Mouse (Mus musculus) layer of hippocampus, adult 9-10 months (tissue): ENCODE measurements around the gene Sh3d21.
"Not testable (repeated sequence)": the region's sequence is repeated elsewhere in the genome, so short reads cannot be mapped to it uniquely, and the experiment has no call there.

Experiments
- DNase-seq: peaks from one replicate; pipeline ENCODE4 v3.0.0; 2022; ENCODE audit warnings: low spot score

Sh3d21 gene

DNA sequence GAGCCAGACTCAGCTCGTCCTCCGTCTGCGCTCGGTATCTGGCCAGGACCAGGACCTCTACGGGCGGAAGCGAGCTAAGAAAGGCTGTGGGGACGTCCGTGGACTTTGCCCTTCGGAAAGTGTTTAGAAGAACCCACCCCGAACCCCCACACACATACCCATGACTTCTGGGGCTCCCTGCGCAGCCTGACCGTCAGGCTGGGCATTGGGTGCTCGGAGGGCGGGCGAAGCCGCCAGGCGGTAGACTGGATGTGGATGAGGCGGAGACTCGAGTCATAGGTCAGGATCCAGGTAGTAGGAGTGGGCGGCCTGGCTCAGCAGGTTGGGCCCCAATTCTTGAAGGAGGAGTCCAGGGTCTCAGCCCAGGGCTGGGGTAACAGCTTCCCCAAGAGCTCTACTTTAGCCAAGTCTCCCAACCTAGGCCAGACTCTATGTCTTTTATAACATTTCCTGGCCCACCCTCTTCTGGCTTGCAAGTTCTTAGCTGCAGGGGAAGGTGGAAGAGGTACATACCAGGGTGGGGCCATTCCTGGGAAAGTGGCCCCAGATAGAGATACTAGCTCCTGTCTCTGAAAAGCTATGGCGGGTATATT is at the start of gene Sh3d21:
Gene Sh3d21 (minus strand): TSS at position 425 of the 593 bp plus-strand sequence.
- no peak for DNase-seq

DNA sequence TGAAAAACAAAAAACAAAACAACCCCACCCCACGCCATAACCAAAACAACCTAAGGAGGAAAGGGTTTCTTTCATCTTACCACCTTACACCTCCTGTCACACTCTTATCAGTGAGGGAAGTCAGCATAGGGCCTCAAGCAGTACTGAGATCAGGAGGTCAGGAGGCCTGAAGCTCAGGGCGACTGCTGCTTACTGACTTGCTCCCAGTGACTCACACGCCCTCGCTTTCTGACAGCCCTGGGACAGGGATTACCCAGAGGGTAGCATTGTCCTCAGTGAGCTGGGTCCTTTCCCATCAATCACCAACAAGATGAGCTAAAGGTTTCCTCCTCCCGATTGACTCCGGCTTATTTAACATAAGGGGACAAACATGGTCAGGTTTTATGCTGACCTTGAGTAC is 43.8 kb upstream of the Sh3d21 start:
- DNase-seq = no peak

DNA sequence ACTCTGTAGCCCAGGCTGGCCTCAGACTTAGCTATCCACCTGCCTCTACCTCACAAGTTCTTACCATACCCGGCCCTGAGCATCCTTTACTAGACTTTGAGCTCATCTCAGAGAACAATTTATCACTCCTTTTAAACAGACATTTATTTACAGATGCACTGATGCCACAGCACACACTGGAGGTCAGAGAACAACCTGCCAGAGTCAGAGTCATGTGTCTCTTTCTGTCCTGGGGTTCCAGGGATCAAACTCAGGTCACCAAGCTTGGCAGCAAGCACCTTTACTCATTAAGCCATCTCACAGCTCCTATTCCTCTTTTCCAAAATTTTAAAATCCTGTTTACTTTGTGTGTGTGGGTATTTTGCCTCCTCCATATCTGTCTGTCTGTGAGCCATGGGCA is 42.1 kb upstream of the Sh3d21 start:
- no peak for DNase-seq

DNA sequence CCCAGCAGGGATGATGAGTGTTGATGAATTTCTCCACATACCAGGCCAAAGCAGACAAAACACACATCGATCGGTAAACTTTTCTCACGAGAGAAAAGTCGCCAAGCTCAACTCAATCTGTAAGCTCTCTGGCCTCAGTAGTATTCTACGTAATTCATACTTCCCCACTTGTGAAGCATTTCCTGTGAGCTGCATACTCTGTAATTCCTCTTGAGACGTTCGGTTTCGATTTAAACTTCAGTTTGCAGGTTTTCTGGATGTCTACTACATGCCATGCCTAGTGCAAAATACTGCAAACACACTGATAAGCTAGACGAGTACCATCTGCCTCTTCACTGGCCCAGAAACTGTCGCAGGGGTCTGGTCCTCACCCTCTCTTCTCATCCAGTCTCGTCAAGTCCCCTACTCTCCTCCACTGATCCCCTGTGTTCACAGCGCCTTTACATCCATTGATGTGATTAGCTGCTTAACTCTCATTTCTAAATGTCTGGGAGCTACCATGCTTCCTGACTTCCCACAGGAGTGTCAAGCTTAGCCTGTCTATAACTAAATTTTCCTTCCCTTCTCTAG is 41.5 kb upstream of the Sh3d21 start:
- no peak for DNase-seq

DNA sequence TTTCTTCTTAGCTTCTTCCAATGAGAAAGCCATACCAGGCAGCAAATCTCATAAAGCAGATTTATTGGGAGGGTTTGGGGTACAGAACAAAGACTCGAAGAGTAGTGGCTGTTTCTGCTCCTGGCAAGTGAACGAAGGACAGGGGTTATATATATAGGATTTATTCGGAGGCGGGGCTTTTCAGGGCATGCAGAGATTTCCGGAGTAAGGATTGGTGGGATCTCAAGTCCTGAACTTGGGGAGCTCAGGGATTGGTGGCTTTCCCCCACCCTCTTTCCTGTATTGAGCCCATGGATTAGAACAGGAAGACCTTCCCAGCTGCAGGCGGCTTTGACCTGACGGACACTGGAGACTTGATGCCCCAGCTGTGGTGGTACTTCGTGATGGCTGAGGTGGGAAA is 40.7 kb upstream of the Sh3d21 start:
- no peak for DNase-seq

- DNase-seq = no peak
These were observed 40.1 kb upstream of the Sh3d21 start for GRCm38 (mm10) chr4:126203336-126203895.

GRCm38 (mm10) chr4:126202303-126203181 is 39.3 kb upstream of the Sh3d21 start, which contains the start of gene Thrap3:
Gene Thrap3, minus strand, starts transcription at chr4:126202760.
- peak; percentile 94 for DNase-seq

DNA sequence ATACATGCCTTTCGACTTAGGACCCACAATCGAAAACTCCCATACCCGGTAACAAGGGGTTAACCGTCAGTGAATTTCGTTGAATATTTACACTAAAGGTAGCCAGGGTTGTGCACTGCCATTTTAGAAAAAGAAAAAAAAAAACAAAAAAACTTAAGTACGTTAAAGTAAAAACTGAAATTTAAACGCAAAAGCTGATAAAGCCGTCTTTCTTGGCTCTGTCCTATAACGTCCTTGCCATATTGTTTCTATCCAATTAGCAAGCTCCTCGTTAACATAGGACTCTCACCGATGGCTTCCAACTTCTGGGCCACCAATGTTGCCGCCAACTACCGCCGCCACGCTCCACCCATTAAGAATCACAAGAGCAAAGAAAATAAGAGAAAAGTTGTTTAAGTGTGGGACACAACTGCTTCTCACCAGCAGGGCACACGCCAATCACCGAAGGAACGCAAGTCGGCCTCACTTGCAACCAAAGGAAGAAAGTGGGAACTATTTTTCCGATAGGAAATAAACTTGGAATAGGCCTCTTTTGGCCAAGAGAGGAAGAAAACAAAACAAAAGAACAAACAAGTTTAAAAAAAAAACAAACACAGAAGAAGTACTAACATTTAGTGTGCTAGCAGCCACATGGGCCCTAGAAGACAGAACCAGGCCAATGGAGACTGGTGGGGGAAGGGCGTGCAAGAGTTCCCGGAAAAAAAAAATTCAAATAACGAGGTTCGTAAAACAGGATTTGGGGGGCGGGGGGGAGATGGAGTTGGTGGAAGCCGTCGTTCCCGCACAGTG is 38.4 kb upstream of the Sh3d21 start:
- DNase-seq = no peak

GRCm38 (mm10) chr4:126200656-126201055 is 37.4 kb upstream of the Sh3d21 start:
- DNase-seq = no peak

GRCm38 (mm10) chr4:126200036-126200435 is 36.7 kb upstream of the Sh3d21 start:
- DNase-seq = no peak

DNA sequence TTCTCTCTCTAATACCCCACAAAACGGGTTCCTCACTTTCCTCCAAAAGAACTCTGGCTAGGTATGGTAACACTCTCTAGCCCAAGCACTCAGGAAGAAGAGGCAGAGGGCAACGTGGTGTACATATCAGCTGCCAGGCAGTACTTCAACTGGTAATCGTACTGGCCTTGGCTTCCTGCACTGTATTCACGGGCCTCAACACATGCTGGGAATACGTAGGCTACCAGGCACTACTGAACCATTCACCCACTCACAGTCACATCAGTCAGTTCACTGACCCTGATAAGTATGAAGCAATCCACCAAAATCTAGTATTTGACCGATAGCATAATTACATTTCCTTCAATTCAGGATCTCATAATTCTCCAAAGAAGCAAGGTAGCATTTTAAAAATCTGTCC is 36.3 kb upstream of the Sh3d21 start:
- DNase-seq = no peak

GRCm38 (mm10) chr4:126197485-126197884 is 34.2 kb upstream of the Sh3d21 start:
- no peak for DNase-seq

- no peak for DNase-seq
These were observed 31.6 kb upstream of the Sh3d21 start for GRCm38 (mm10) chr4:126194916-126195315.

GRCm38 (mm10) chr4:126194216-126194615 is 30.9 kb upstream of the Sh3d21 start:
- DNase-seq = no peak

- DNase-seq = no peak
These were observed 27.3 kb upstream of the Sh3d21 start for GRCm38 (mm10) chr4:126190636-126191035.

- no peak for DNase-seq
These were observed 23.8 kb upstream of the Sh3d21 start for GRCm38 (mm10) chr4:126187096-126187495.

GRCm38 (mm10) chr4:126183034-126183433 is 19.7 kb upstream of the Sh3d21 start:
- no peak for DNase-seq

GRCm38 (mm10) chr4:126181170-126181957 is 18.1 kb upstream of the Sh3d21 start:
- no peak for DNase-seq

DNA sequence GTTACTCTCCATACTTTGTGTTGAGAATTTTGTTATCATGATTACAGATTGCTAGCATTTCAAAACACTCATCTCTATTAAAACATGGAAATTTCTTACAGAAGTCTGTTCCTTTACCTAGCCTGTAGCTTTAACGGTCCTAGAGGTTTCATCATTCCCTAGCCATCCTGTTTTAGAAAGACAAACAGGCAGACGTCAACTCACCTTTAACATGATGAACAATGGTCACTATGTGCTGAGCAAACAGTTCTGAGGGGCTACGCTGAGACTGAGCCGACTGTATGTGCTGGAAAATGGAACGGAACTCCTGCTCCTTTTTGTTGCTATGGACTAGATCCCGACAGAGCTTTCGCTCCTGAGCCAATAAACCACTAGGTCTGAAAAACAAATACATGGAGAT is 12.7 kb upstream of the Sh3d21 start:
- DNase-seq = not testable (repeated sequence)

- no peak for DNase-seq
These were observed 10.5 kb upstream of the Sh3d21 start for GRCm38 (mm10) chr4:126173800-126174199.

DNA sequence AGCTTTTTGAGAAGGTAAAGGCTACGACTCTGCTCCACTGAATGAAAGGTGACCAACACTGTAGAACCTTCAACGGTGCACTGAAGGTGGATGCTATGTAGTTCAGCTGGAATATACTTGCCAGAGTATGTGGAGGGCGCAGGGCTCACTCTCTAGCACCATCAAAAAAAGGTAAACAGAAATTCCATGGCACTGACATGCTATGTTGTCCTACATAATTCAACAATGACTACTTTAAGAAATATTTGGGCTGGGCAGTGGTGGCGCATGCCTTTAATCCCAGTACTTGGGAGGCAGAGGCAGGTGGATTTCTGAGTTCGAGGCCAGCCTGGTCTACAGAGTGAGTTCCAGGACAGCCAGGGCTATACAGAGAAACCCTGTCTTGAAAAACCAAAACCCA is 7.4 kb upstream of the Sh3d21 start:
- DNase-seq = not testable (repeated sequence)
